Mouse (Mus musculus) myocyte (in vitro differentiated cells): ENCODE measurements at regions not wholly inside any gene's neighbourhood (a gene's known extent, or its start where the extent isn't known, plus 50 kb on each side); places are given as distances from the start of the nearest gene placed in this dataset.

Source experiments
- CEBPB ChIP-seq: IDR thresholded peaks from 2 replicates; pipeline ENCODE4 v1.6.1; 2011; ENCODE audit warnings: mild to moderate bottlenecking, moderate library complexity; ENCODE audit not compliant: poor library complexity, insufficient read depth, severe bottlenecking
- E2F4 ChIP-seq: IDR thresholded peaks from one replicate; pipeline ENCODE4 v1.6.1; 2011; ENCODE audit warnings: mild to moderate bottlenecking, control low read depth, moderate library complexity; ENCODE audit not compliant: insufficient read depth
- MAX ChIP-seq: IDR thresholded peaks from one replicate; pipeline ENCODE4 v1.6.1; 2011; ENCODE audit warnings: low read depth, mild to moderate bottlenecking, control low read depth
- MYOG ChIP-seq, 3 experiments: IDR thresholded peaks; one replicate each; pipeline ENCODE4 v1.6.1; 2011; ENCODE audit warnings: control low read depth in 2 of 3, low read depth in 2 of 3, mild to moderate bottlenecking in 2 of 3; ENCODE audit not compliant: insufficient read length in 2 of 3, control insufficient read depth in 1 of 3, insufficient read depth in 1 of 3
- POLR2A ChIP-seq: IDR thresholded peaks from one replicate; pipeline ENCODE4 v1.6.1; 2011; ENCODE audit warnings: low read depth, mild to moderate bottlenecking, control low read depth, moderate library complexity; ENCODE audit not compliant: insufficient read length
- POLR2AphosphoS2 ChIP-seq: IDR thresholded peaks from one replicate; pipeline ENCODE4 v1.6.1; 2011; ENCODE audit warnings: low read depth, control low read depth; ENCODE audit not compliant: insufficient read length
- REST ChIP-seq: IDR thresholded peaks from one replicate; pipeline ENCODE4 v1.6.1; 2011; ENCODE audit warnings: mild to moderate bottlenecking, control low read depth, moderate library complexity; ENCODE audit not compliant: insufficient read depth, insufficient read length
- TCF12 ChIP-seq: IDR thresholded peaks from one replicate; pipeline ENCODE4 v1.6.1; 2011; ENCODE audit warnings: mild to moderate bottlenecking, control low read depth; ENCODE audit not compliant: poor library complexity, insufficient read depth, severe bottlenecking
- TCF3 ChIP-seq: IDR thresholded peaks from one replicate; pipeline ENCODE4 v1.6.1; 2011; ENCODE audit warnings: low read depth, control low read depth; ENCODE audit not compliant: insufficient read length
- USF1 ChIP-seq: IDR thresholded peaks from one replicate; pipeline ENCODE4 v1.6.1; 2011; ENCODE audit warnings: low read depth, mild to moderate bottlenecking, control low read depth, moderate library complexity

DNA sequence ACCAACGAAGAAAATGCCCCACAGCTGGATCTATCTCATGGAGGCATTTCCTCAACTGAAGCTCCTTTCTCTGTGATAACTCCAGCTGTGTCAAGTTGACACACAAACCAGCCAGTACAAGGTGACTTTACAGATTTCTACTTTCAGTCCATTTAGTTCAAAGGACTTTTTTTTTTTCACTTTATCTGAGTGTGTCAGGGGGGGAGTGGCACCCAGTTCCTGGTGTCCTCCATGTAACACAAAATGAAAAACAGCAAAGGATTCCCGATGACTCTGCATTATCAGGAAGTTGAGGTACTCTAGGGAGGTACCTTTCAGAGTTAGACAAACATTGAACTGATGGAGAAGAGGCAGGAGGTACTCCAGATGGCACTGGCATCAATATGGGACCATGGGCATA lies 87.4 kb downstream of the Il12a start:
- no peak for TF ChIP-seq TCF12
- TF ChIP-seq POLR2A, result no peak
- TF ChIP-seq MAX, result no peak
- TF ChIP-seq CEBPB, result no peak
- no peak for TF ChIP-seq MYOG (IDR thresholded peaks at IDR 0.05; ENCODE audit: control insufficient read depth in 1 of 3, insufficient read depth in 1 of 3, insufficient read length in 2 of 3, low read depth in 2 of 3)
- TF ChIP-seq USF1, result no peak
- no peak for TF ChIP-seq E2F4
- TF ChIP-seq TCF3, result no peak
- no peak for TF ChIP-seq REST
- TF ChIP-seq POLR2AphosphoS2, result no peak
